Mouse (Mus musculus) heart, embryonic 12.5 days (tissue): ENCODE measurements around the gene Pex5l. TPM values are rescaled to one million over a fixed set of nuclear protein-coding genes. Genes with fewer than 3 reads are reported as not detected.

Source experiments
- ATAC-seq: fragments of 200-750 bp; cut with Nextera tagmentation; 2 replicates; pipeline ENCODE4 v1.8.0; 2017; ENCODE audit warnings: moderate TSS enrichment, moderate library complexity; ENCODE audit not compliant: insufficient number of reproducible peaks, low FRiP score
- H3K27ac ChIP-seq: fragments of 300-500 bp; sonication (generic); 2 replicates; pipeline ENCODE4 v1.5.1; 2016; ENCODE audit warnings: mild to moderate bottlenecking, moderate library complexity; ENCODE audit not compliant: poor library complexity, severe bottlenecking
- H3K27me3 ChIP-seq: fragments of 300-500 bp; sonication (generic); replicated peaks from 2 replicates; pipeline ENCODE4 v1.6.1; 2016; ENCODE audit warnings: mild to moderate bottlenecking, moderate library complexity
- H3K36me3 ChIP-seq: fragments of 300-500 bp; sonication (generic); 2 replicates; pipeline ENCODE4 v1.6.1; 2016; ENCODE audit warnings: mild to moderate bottlenecking, moderate library complexity
- H3K4me1 ChIP-seq: fragments of 300-500 bp; sonication (generic); replicated peaks from 2 replicates; pipeline ENCODE4 v1.6.1; 2016; ENCODE audit warnings: mild to moderate bottlenecking
- H3K4me2 ChIP-seq: fragments of 300-500 bp; sonication (generic); 2 replicates; pipeline ENCODE4 v1.6.1; 2016; ENCODE audit warnings: mild to moderate bottlenecking, moderate library complexity
- H3K4me3 ChIP-seq: fragments of 300-500 bp; sonication (generic); 2 replicates; pipeline ENCODE4 v1.5.1; 2016; ENCODE audit warnings: mild to moderate bottlenecking
- H3K9ac ChIP-seq: fragments of 300-500 bp; sonication (generic); 2 replicates; pipeline ENCODE4 v1.6.1; 2016; ENCODE audit warnings: mild to moderate bottlenecking, moderate library complexity
- H3K9me3 ChIP-seq: fragments of 300-500 bp; sonication (generic); replicated peaks from 2 replicates; pipeline ENCODE4 v1.6.1; 2016; ENCODE audit warnings: mild to moderate bottlenecking, moderate library complexity
- WGBS: fragments of 180-500 bp; shearing (Covaris S2); methylation state at CpG from one replicate; pipeline ENCODE4 v1.1.7; 2016; 5-methylcytosine and 5-hydroxymethylcytosine counted together
- polyA plus RNA-seq: library from polyadenylated mRNA; unstranded; fragments of >200 nt; fragmentation: Nextera tagmentation; extraction: Ambion mirVana; gene quantifications from 2 replicates; pipeline ENCODE4 v1.2.1, GENCODE M21; 2016

The Pex5l gene
- polyA plus RNA-seq, 1 experiment from 2014 or later, result not detected

DNA sequence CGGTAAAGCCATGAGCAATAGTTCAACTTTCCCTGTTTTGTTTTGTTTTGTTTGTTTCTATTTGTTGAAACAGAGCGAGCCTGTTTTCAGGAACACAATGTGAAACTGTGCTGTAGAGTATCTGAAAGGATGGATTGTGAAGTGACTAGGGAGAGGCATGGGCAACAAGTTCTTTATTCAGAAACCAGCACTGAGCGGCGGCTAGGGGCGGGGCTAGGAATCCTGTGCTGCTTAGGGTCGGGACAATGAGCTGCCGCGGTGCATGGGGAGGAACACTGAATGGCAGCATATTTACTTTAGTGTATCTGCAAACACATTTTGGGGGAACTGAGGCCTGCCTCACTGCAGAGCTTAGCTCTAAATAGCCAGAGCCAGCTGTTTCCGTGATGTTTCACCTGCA is 53.0 kb downstream of the Pex5l start:
- Histone ChIP-seq H3K27ac (no peak overlapping the region), H3K9me3 (no peaks in the 10 kb centered on the region), H3K9ac (no peak overlapping the region), H3K27me3 (no peaks in the 10 kb centered on the region), H3K4me2 (peak overlapping the region; percentile 41), H3K4me3 (no peak overlapping the region), H3K36me3 (no peaks in the 10 kb centered on the region), H3K4me1 (no peaks in the 10 kb centered on the region)
- WGBS, result 39% methylated on average over 9 of the region's 9 CpGs
- no peak for ATAC-seq

- no peak overlapping the region for H3K4me2 ChIP-seq
- WGBS, result 58% methylated on average over 2 of the region's 2 CpGs
These were observed 53.6 kb downstream of the Pex5l start for GRCm38 (mm10) chr3:33089470-33089869.

DNA sequence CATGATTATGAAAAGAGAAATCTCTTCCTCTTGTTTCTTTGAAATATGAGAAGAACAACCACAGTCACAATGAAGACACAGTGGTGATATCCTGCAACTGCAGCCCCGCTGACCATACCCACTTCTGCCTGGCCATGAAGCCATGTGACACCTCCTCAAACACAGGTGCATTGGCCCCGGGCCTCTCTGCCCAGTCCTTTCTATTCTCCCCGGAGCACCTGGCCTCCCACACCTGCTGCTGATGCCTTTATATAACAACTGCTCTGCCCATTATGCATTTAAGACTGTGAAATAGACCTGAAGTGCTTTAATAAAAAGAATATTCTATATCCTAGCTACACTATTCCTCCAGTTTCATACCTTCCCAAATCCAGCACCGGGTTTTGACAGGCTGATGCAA is 54.8 kb downstream of the Pex5l start:
- no peaks in the 10 kb centered on the region for H3K4me1 ChIP-seq
- H3K27me3 ChIP-seq, result no peaks in the 10 kb centered on the region
- H3K4me2 ChIP-seq, result no peak overlapping the region
- no peak overlapping the region for H3K27ac ChIP-seq
- no peaks in the 10 kb centered on the region for H3K9me3 ChIP-seq
- H3K4me3 ChIP-seq, result no peak overlapping the region
- WGBS, result 61% methylated on average over 4 of the region's 4 CpGs
- ATAC-seq, result no peak
- H3K9ac ChIP-seq, result no peak overlapping the region
- no peaks in the 10 kb centered on the region for H3K36me3 ChIP-seq

More at GRCm38 (mm10) chr3:33089470-33089869, 53.6 kb downstream of the Pex5l start:
- no peak overlapping the region for H3K4me3 ChIP-seq
- H3K4me1 ChIP-seq, result no peaks in the 10 kb centered on the region
- no peaks in the 10 kb centered on the region for H3K9me3 ChIP-seq
- no peak for ATAC-seq
- no peaks in the 10 kb centered on the region for H3K27me3 ChIP-seq
- H3K27ac ChIP-seq, result no peak overlapping the region
- H3K36me3 ChIP-seq, result no peaks in the 10 kb centered on the region
- no peak overlapping the region for H3K9ac ChIP-seq

GRCm38 (mm10) chr3:33082806-33083338 is 60.2 kb downstream of the Pex5l start:
- Histone ChIP-seq H3K9me3 (no peaks in the 10 kb centered on the region), H3K4me1 (peaks cover 7% of the 10 kb centered on the region), H3K27ac (no peak overlapping the region), H3K4me3 (no peak overlapping the region), H3K27me3 (no peaks in the 10 kb centered on the region), H3K36me3 (no peaks in the 10 kb centered on the region), H3K9ac (no peak overlapping the region), H3K4me2 (peak overlapping the region; percentile 52)
- 21% methylated on average over 8 of the region's 8 CpGs for WGBS
- 0 out of 2 replicates have a peak, but pooled peaks have one; percentile 48 for ATAC-seq

- H3K4me3 ChIP-seq, result no peak overlapping the region
- no peaks in the 10 kb centered on the region for H3K36me3 ChIP-seq
- no peak overlapping the region for H3K9ac ChIP-seq
- WGBS, result 83% methylated on average over 4 of the region's 4 CpGs
- H3K9me3 ChIP-seq, result no peaks in the 10 kb centered on the region
- H3K4me1 ChIP-seq, result peaks cover 7% of the 10 kb centered on the region
- no peaks in the 10 kb centered on the region for H3K27me3 ChIP-seq
- no peak for ATAC-seq
- H3K27ac ChIP-seq, result no peak overlapping the region
- H3K4me2 ChIP-seq, result no peak overlapping the region
These were observed 61.3 kb downstream of the Pex5l start for GRCm38 (mm10) chr3:33081793-33082192.

- WGBS, result 84% methylated on average over 1 of the region's 1 CpGs
- no peak overlapping the region for H3K4me2 ChIP-seq
- no peaks in the 10 kb centered on the region for H3K9me3 ChIP-seq
- H3K36me3 ChIP-seq, result no peaks in the 10 kb centered on the region
- H3K4me1 ChIP-seq, result peaks cover 9% of the 10 kb centered on the region
- no peak overlapping the region for H3K27ac ChIP-seq
- no peak overlapping the region for H3K9ac ChIP-seq
- H3K27me3 ChIP-seq, result no peaks in the 10 kb centered on the region
- H3K4me3 ChIP-seq, result no peak overlapping the region
- no peak for ATAC-seq
These were observed 63.4 kb downstream of the Pex5l start for GRCm38 (mm10) chr3:33079658-33080057.

GRCm38 (mm10) chr3:33079171-33079570 is 63.9 kb downstream of the Pex5l start:
- Histone ChIP-seq H3K4me3 (no peak overlapping the region), H3K27me3 (no peaks in the 10 kb centered on the region), H3K4me2 (no peak overlapping the region), H3K9me3 (no peaks in the 10 kb centered on the region), H3K27ac (no peak overlapping the region), H3K4me1 (peaks cover 13% of the 10 kb centered on the region), H3K36me3 (no peaks in the 10 kb centered on the region), H3K9ac (no peak overlapping the region)
- ATAC-seq, result no peak
- WGBS, result 73% methylated on average over 3 of the region's 3 CpGs

- no peaks in the 10 kb centered on the region for H3K27me3 ChIP-seq
- no peaks in the 10 kb centered on the region for H3K9me3 ChIP-seq
- no peak overlapping the region for H3K4me2 ChIP-seq
- ATAC-seq, result no peak
- 73% methylated on average over 2 of the region's 2 CpGs for WGBS
- no peak overlapping the region for H3K4me3 ChIP-seq
- no peak overlapping the region for H3K27ac ChIP-seq
- H3K36me3 ChIP-seq, result no peaks in the 10 kb centered on the region
- peaks cover 8% of the 10 kb centered on the region for H3K4me1 ChIP-seq
- H3K9ac ChIP-seq, result no peak overlapping the region
These were observed 67.4 kb downstream of the Pex5l start for GRCm38 (mm10) chr3:33075696-33076095.

DNA sequence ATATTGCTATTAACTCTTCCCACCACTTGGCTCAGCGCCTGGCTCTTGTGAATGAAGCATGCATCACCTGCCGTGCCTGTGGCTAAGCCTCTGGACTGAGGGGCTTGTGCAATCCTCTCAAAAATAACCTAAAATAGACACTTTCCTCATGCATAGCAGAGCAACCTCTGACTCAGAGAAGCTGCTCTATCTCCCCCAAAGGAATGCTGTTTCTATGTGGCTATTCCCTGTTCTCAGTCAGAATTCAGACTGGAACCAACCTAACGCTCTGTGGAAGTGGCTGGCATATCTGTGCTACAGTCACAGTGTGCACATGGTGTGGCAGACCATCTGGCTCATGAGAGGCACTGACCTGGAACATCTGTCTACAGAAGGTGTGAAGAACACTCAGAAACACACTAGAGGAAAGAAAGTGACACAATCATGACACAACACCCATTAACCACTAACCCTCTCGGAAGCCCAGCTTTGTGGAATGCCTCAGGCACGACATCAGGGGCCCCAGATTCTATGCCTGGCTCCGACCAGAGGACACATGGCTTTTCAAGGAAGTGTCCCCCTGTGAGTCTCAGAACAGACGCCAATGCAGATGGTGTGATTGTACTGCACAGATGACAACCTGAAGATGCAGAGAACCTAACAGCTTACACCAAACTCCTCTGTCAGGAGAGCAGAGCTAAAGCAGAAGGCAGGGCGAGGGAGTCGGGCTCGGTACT is 68.6 kb downstream of the Pex5l start:
- Histone ChIP-seq H3K4me1 (peaks cover 8% of the 10 kb centered on the region), H3K4me2 (no peak overlapping the region), H3K36me3 (no peaks in the 10 kb centered on the region), H3K9ac (no peak overlapping the region), H3K4me3 (no peak overlapping the region), H3K27me3 (no peaks in the 10 kb centered on the region), H3K9me3 (no peaks in the 10 kb centered on the region), H3K27ac (no peak overlapping the region)
- ATAC-seq, result no peak
- WGBS, result 56% methylated on average over 10 of the region's 10 CpGs

GRCm38 (mm10) chr3:33073905-33074265 is 69.2 kb downstream of the Pex5l start:
- Histone ChIP-seq H3K36me3 (no peaks in the 10 kb centered on the region), H3K4me2 (no peak overlapping the region), H3K27me3 (no peaks in the 10 kb centered on the region), H3K9me3 (no peaks in the 10 kb centered on the region), H3K9ac (no peak overlapping the region), H3K4me3 (no peak overlapping the region), H3K4me1 (peaks cover 8% of the 10 kb centered on the region), H3K27ac (no peak overlapping the region)
- WGBS, result 69% methylated on average over 1 of the region's 1 CpGs
- no peak for ATAC-seq

GRCm38 (mm10) chr3:33070771-33071170 is 72.3 kb downstream of the Pex5l start:
- Histone ChIP-seq H3K4me3 (no peak overlapping the region), H3K4me1 (peaks cover 8% of the 10 kb centered on the region), H3K27ac (no peak overlapping the region), H3K9ac (no peak overlapping the region), H3K4me2 (no peak overlapping the region), H3K27me3 (no peaks in the 10 kb centered on the region), H3K36me3 (no peaks in the 10 kb centered on the region), H3K9me3 (no peaks in the 10 kb centered on the region)
- 81% methylated on average over 6 of the region's 6 CpGs for WGBS
- ATAC-seq, result no peak

DNA sequence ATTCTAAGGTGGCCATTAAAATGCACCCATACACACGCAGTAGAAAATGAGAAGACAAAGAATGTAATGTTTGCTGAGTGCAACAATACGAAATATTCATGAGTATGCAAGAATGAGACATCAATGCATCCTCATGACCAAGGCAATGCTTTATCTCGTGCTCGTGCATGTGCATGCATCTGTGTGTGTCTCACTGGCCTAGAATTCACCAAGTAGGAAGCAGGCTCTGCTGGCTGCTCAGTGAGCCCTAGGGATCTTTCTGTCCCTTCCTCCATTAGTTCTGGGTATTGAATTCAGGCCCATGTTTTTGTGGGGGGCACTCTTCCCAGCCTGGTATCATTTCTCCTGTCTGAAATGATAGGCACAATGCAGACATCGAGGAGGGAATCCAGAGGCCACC is 74.9 kb downstream of the Pex5l start:
- no peaks in the 10 kb centered on the region for H3K9me3 ChIP-seq
- no peaks in the 10 kb centered on the region for H3K36me3 ChIP-seq
- no peaks in the 10 kb centered on the region for H3K27me3 ChIP-seq
- no peak overlapping the region for H3K9ac ChIP-seq
- no peak for ATAC-seq
- no peak overlapping the region for H3K27ac ChIP-seq
- WGBS, result 79% methylated on average over 5 of the region's 5 CpGs
- H3K4me3 ChIP-seq, result no peak overlapping the region
- H3K4me1 ChIP-seq, result no peaks in the 10 kb centered on the region
- H3K4me2 ChIP-seq, result no peak overlapping the region
